Mouse (Mus musculus) heart, embryonic 16.5 days (tissue): ENCODE measurements at regions not wholly inside any gene's neighbourhood (a gene's known extent, or its start where the extent isn't known, plus 50 kb on each side); places are given as distances from the start of the nearest gene placed in this dataset.

ENCODE experiments used
- ATAC-seq: fragments of 200-750 bp; cut with Nextera tagmentation; replicated peaks from 2 replicates; pipeline ENCODE4 v1.8.0; 2017; ENCODE audit warnings: moderate number of reproducible peaks; ENCODE audit not compliant: insufficient read depth, low FRiP score; ENCODE audit errors: extremely low read depth
- H3K27ac ChIP-seq: fragments of 300-500 bp; sonication (generic); 2 replicates; pipeline ENCODE4 v1.5.1; 2014; ENCODE audit warnings: mild to moderate bottlenecking, low read length, control low read depth, moderate library complexity
- H3K27me3 ChIP-seq: fragments of 300-500 bp; sonication (generic); 2 replicates; pipeline ENCODE4 v1.6.1; 2014; ENCODE audit warnings: low read length, mixed read lengths; ENCODE audit not compliant: control insufficient read depth, insufficient read depth
- H3K36me3 ChIP-seq: fragments of 300-500 bp; sonication (generic); 2 replicates; pipeline ENCODE4 v1.6.1; 2014; ENCODE audit not compliant: control insufficient read depth, insufficient read depth
- H3K4me1 ChIP-seq: fragments of 300-500 bp; sonication (generic); 2 replicates; pipeline ENCODE4 v1.6.1; 2014; ENCODE audit warnings: low read length, mixed read lengths; ENCODE audit not compliant: control insufficient read depth, insufficient read depth
- H3K4me2 ChIP-seq: fragments of 300-500 bp; sonication (generic); 2 replicates; pipeline ENCODE4 v1.6.1; 2014; ENCODE audit warnings: low read depth, mild to moderate bottlenecking, control low read depth, low read length
- H3K4me3 ChIP-seq: fragments of 300-500 bp; sonication (generic); 2 replicates; pipeline ENCODE4 v1.5.1; 2014; ENCODE audit warnings: mild to moderate bottlenecking, control low read depth, low read length
- H3K9ac ChIP-seq: fragments of 300-500 bp; sonication (generic); 2 replicates; pipeline ENCODE4 v1.6.1; 2014; ENCODE audit warnings: low read length, control low read depth
- H3K9me3 ChIP-seq: fragments of 300-500 bp; sonication (generic); replicated peaks from 2 replicates; pipeline ENCODE4 v1.6.1; 2016; ENCODE audit warnings: low read length; ENCODE audit not compliant: control insufficient read depth
- WGBS: fragments of 180-500 bp; shearing (Covaris S2); extraction: QIAGEN DNeasy Blood & Tissue Kit; methylation state at CpG from one replicate; pipeline ENCODE4 v1.1.7; 2014; 5-methylcytosine and 5-hydroxymethylcytosine counted together

DNA sequence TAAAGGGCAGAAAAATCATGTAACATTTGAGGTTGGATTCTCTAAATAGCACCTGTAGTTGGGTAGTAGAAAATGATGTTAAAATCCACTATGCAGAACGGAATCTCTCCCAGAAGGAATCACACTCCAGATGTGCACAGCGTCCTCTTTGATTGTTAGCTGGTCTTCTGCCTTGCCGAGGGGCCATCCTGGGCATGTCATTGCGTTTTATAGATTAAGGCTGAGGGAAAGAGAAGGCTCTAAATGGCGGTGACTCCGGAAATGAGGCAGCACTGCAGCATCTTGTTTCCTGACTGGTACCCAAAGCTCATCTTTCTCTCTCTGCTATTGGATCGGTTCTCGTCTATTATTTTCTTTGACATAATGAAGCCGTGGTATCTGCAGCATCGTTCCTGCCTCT is 237.5 kb downstream of the Ttll7 start:
- Histone ChIP-seq H3K27ac (no peak overlapping the region), H3K9me3 (no peaks in the 10 kb centered on the region), H3K4me2 (no peak overlapping the region), H3K36me3 (no peaks in the 10 kb centered on the region), H3K4me1 (0 out of 2 replicates have a peak, but pooled peaks cover 2% of the 10 kb centered on the region), H3K9ac (no peak overlapping the region), H3K4me3 (no peak overlapping the region), H3K27me3 (no peaks in the 10 kb centered on the region)
- 77% methylated on average over 10 of the region's 10 CpGs for WGBS
- ATAC-seq, result no peak

DNA sequence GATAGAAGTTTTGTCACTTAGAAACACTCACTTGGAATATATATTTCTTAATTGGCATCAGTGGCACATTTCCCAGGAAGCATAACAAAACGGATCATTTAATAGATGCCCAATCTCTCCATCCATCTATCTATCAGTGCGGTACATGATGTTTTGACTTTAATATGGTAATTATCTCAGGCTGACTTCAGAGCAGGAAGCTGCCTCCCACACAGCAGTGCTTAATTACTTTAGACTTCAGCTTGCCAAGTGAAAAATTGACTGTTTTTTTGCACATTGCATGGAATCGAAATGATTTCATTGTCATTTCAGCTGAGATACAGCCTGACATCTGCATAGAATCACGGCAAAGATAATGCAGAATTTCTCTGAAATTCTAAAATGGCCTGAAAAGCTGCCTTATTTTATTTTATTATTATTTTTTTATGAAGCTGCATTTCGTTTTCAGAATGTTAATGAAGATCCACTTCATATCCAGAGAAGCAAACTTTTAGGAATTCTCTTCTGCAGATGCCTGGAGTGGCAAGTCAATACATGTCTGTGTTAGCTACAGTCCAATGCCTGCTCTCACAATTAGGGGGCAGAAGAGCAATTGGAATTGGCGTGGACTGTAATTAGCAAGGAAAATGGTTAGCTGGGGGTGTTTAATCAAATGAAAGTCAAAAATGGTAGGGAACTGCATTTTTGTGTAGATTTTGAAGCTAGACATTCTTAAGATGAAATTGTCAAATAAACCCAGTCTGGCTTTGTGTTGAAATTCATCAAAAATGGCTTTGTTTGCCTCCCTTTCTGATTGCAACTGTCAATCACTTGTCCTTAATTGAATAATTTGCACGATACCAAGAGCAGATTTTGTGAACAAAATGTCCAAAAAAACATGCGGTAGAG is 240.3 kb downstream of the Ttll7 start:
- Histone ChIP-seq H3K36me3 (no peaks in the 10 kb centered on the region), H3K4me1 (no peaks in the 10 kb centered on the region), H3K27me3 (no peaks in the 10 kb centered on the region), H3K27ac (no peak overlapping the region), H3K4me2 (no peak overlapping the region), H3K4me3 (no peak overlapping the region), H3K9ac (no peak overlapping the region), H3K9me3 (no peaks in the 10 kb centered on the region)
- ATAC-seq, result no peak
- 68% methylated on average over 8 of the region's 8 CpGs for WGBS

DNA sequence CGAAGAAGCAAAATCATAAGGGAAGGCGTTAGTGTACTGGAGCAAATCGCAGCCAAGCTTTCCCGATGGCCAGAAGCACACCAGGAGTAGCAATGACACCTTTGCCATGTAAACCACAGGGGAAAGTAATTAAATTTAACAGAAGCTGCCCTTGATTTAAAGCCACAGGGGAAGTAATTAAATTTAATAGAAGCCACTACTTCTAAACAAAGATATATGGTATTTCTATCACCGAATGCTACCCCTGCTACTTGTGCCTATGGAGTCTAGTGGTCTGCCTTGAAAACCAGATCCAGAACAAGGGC is 240.9 kb downstream of the Ttll7 start:
- ATAC-seq, result no peak
- Histone ChIP-seq H3K9me3 (no peaks in the 10 kb centered on the region), H3K36me3 (no peaks in the 10 kb centered on the region), H3K27me3 (no peaks in the 10 kb centered on the region), H3K9ac (no peak overlapping the region), H3K4me1 (peaks cover 1% of the 10 kb centered on the region; the same call in 1 of the 2 replicates), H3K4me2 (no peak overlapping the region), H3K4me3 (no peak overlapping the region), H3K27ac (no peak overlapping the region)
- WGBS, result 97% methylated on average over 5 of the region's 5 CpGs

DNA sequence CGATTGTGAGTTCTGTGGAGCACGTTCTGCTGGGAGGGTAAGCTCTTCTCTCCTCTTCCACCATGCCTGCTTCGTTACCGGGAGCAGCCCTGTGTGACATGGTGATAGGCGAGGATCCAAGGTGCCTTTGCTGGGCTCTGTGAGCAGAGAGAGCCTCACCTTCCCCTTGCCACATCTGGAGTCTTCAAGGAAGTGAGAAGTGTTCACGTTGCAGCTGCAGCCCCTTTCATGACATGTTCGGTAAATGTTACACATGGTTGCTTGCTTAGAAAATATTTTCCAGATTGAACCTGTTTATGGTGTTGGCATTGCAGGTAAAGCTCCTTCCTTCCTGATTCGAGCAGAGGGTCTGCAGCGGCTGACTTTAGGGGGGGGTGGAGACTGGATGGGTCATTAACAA is 244.0 kb downstream of the Ttll7 start:
- Histone ChIP-seq H3K27ac (no peak overlapping the region), H3K9me3 (no peaks in the 10 kb centered on the region), H3K9ac (no peak overlapping the region), H3K27me3 (no peaks in the 10 kb centered on the region), H3K4me3 (no peak overlapping the region), H3K4me2 (no peak overlapping the region), H3K36me3 (no peaks in the 10 kb centered on the region), H3K4me1 (peaks cover 10% of the 10 kb centered on the region)
- ATAC-seq, result no peak
- 52% methylated on average over 9 of the region's 9 CpGs for WGBS

DNA sequence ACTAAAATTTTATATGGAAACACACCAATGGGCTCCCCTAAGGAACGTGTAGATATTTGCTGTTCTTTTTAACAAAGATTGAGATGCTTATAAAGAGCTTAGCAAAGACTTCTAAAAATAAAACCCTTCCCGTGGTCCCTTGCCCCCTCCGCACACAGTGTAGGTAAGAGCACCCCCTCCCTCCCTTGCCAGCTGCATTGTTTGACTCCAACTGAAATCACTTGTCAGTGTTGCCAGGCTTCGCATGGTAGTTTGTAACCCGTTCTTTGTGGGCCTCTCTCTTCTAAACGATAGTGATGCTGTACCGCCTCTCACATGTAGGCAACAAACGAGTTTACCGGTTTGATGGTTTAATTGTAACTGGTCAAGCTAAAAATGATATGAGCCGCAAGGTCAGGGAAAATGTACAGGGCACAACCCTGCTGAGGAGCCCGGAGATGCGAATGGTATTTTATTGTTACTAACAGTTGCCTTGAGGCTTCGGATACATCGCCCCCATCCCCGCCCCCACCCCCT is 246.0 kb downstream of the Ttll7 start:
- ATAC-seq, result no peak
- no peak overlapping the region for H3K4me3 ChIP-seq
- H3K27ac ChIP-seq, result no peak overlapping the region
- no peaks in the 10 kb centered on the region for H3K36me3 ChIP-seq
- no peaks in the 10 kb centered on the region for H3K9me3 ChIP-seq
- H3K4me2 ChIP-seq, result 0 out of 2 replicates have a peak overlapping the region, but pooled peaks have one; percentile 13
- peaks cover 4% of the 10 kb centered on the region for H3K27me3 ChIP-seq
- H3K9ac ChIP-seq, result no peak overlapping the region
- H3K4me1 ChIP-seq, result peaks cover 12% of the 10 kb centered on the region
- 44% methylated on average over 15 of the region's 15 CpGs for WGBS

DNA sequence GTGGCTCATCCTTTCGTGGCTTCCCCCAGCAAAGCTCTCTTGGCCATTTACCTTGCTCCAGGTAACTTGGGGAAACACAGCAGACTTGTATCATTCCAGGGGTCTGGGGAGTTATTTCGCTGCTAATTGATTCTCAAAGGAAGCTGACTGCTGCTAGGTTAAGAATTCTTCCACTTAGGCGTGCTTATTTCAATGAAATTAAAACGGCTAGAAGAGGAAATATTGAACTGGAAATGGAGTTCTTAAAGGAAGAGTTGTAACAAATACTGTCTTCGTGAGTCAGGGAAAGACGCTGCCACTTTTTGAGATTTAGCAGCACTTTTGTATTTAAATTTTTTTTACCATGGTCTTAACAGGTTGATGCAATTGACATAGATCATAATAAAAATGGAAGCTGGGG is 246.4 kb downstream of the Ttll7 start:
- peaks cover 4% of the 10 kb centered on the region for H3K27me3 ChIP-seq
- no peak for ATAC-seq
- H3K36me3 ChIP-seq, result no peaks in the 10 kb centered on the region
- H3K27ac ChIP-seq, result no peak overlapping the region
- 57% methylated on average over 6 of the region's 6 CpGs for WGBS
- no peak overlapping the region for H3K4me3 ChIP-seq
- H3K4me2 ChIP-seq, result peak overlapping the region; percentile 13; the same call in 1 of the 2 replicates
- no peaks in the 10 kb centered on the region for H3K9me3 ChIP-seq
- H3K4me1 ChIP-seq, result peaks cover 12% of the 10 kb centered on the region
- no peak overlapping the region for H3K9ac ChIP-seq

DNA sequence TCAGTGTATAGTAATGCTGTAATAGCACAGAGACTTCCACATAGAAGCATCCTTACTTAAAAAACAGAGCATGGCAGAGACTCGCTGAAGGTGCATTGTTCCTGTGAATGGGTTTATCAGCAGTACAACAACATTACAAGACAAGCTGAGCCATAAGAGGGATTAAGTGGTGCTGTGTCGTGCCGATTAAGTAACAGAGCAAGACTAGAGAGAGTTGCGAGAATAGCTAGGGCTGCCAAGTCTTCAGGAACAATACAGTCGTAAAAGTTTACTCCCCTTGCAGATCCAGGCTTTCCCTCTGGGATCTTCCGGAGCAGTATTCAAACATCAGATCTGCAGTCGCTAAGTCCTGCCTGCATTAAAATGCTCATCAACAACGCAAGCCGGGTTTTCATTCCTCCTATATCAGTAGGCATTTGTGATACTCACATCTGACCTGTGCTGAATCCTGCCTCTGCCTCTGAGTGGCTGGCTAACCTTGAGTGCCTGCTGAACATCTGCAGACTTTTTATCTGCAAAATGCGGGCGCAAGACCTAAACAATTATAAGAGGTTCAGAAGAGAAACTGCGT is 247.1 kb downstream of the Ttll7 start:
- Histone ChIP-seq H3K27me3 (peaks cover 4% of the 10 kb centered on the region), H3K4me1 (peaks cover 12% of the 10 kb centered on the region), H3K27ac (no peak overlapping the region), H3K9me3 (no peaks in the 10 kb centered on the region), H3K9ac (no peak overlapping the region; the same call in 1 of the 2 replicates), H3K4me3 (peak overlapping the region; percentile 20), H3K4me2 (peak overlapping the region; percentile 54), H3K36me3 (no peaks in the 10 kb centered on the region)
- no peak; the same call in 1 of the 2 replicates for ATAC-seq
- WGBS, result 19% methylated on average over 12 of the region's 12 CpGs

DNA sequence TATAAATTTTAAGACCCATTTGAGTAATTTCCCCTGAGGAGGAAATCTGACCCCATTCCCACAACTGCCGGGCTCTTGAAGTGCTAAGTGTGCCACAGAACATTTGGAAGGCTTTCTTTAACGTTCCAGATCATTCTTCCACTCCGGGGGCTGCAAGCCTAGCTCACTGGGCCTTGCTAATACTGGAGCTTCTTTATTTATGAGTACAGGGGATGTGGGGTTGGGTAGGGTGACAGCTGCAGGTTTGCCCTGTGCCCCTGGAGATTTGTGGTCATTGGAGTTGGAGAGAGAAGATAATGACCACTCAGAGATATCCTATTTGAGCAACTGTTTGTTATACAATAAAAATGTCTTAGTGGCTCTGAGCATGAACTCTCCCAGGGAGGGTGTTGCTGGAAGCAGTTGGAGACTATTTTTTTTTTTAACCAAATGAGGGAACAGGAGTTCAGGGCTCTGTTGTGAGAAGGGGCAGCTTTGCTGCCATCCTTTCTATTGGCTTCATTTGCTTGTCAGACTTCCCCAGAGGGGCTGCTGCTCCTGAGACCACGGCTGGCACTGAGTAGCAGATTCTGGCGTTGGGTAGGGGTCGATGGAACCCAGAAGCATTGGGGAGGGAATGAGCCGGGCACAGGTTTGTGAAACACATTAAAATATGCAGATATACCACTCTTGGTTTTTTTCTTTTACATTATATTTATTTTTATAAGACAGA is 249.0 kb downstream of the Ttll7 start:
- 60% methylated on average over 7 of the region's 7 CpGs for WGBS
- H3K27ac ChIP-seq, result no peak overlapping the region
- peaks cover 12% of the 10 kb centered on the region for H3K4me1 ChIP-seq
- H3K36me3 ChIP-seq, result no peaks in the 10 kb centered on the region
- no peak for ATAC-seq
- H3K4me3 ChIP-seq, result no peak overlapping the region
- H3K27me3 ChIP-seq, result peaks cover 4% of the 10 kb centered on the region
- no peaks in the 10 kb centered on the region for H3K9me3 ChIP-seq
- H3K4me2 ChIP-seq, result no peak overlapping the region
- H3K9ac ChIP-seq, result no peak overlapping the region

DNA sequence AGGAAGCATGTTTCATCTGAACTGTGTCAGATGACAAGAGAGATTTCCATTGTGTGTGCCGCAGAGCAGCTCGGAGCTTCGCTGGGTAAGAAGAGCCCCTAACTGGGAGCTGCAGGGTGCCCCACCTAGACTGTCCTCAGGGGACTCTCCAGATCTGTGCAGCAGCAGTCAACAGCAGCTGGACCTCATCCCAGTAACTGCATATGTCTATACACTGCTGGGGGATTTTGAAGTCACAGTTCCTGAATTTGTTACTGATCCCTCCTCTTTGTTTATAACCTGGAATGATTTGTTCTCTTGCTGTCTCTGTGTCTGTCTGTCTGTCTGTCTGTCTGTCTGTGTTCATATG is 249.6 kb downstream of the Ttll7 start:
- H3K4me2 ChIP-seq, result no peak overlapping the region
- WGBS, result 36% methylated on average over 3 of the region's 3 CpGs
- no peaks in the 10 kb centered on the region for H3K36me3 ChIP-seq
- peaks cover 12% of the 10 kb centered on the region for H3K4me1 ChIP-seq
- ATAC-seq, result no peak
- H3K9ac ChIP-seq, result no peak overlapping the region
- H3K9me3 ChIP-seq, result no peaks in the 10 kb centered on the region
- H3K27ac ChIP-seq, result no peak overlapping the region
- H3K27me3 ChIP-seq, result peaks cover 4% of the 10 kb centered on the region
- no peak overlapping the region for H3K4me3 ChIP-seq
